Mouse (Mus musculus): ENCODE results near the gene Rsrc1.

DNA sequence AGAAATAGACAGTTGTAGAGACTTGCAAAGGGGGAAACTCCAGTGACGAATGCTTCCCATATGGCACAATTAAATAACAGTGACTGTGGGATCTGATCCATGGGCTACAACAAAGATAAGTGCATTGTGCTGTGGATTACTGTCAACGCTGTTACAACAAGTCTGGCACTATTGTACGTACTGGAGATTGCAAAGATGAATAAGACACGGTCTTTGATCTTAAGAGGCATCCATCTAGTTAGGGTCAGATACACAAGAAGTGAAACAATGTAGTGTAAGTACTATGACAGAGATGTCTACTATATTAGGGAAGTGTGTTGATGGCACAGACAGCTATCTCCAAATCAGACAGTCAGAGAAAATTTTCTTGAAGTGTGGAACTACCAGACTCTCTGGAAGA is 135.1 kb downstream of the Rsrc1 start:
- TF ChIP-seq CTCF (IDR thresholded peaks at IDR 0.05; ENCODE audit: control insufficient read depth, insufficient read depth, low read length) (no peak), POLR2A (IDR thresholded peaks at IDR 0.05; ENCODE audit: borderline replicate concordance, control insufficient read depth, low read depth, low read length) (no peak)

All from bone marrow, adult 2 months (tissue).